7 mouse cellular contexts compared by ENCODE assay signal in the genomic region with DNA sequence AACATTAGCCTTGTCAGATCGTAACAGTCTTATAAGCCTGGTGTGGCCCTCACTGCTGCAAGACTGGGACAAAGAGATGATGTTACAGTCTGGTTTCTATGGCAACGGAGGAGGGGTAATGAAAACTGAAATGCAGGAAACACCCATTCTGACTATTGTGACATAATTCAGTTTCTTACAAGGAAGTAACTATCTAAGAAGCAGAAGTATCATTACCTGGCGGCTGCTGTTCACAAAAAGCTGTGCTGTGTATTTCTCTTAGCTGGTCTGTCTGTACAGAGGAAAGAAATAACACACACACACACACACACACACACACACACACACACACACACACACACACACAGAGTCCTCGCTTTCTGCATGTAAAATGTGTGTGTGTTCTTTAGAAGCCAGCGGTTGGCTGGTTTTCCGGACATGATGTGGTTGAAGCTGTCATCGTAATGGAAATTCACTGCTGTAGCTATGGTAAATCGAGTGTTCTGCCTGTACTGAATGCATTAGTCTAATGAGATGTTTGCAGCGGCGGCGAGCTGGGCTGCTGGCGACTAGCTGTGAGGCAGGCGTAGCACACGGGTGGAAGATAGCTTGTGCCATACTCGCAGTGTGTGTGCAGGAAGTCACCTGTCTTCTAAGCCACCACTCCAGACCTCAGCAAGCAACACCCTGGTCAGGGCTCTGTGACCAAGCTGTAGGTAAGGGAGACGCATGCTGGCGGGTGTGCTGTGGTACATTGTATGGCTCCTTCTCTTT. TPM values are rescaled to one million over a fixed set of nuclear protein-coding genes. Genes with fewer than 3 reads are reported as not detected.
DNase-seq lines count a peak whose midpoint lies in the region; ATAC-seq and TF ChIP-seq lines count a peak whose summit lies in the region.

Scml4 (plus strand) TSS at position 212 of the 753 bp plus-strand sequence.

- no peaks in the 10 kb centered on the region for H3K9me3 ChIP-seq in ES-E14 (ENCODE audit: control insufficient read depth, insufficient read depth, low read depth, low read length)
- H3K9me3 ChIP-seq in kidney, embryonic 16.5 days (ENCODE audit: low read length), result 0 out of 2 replicates have a peak, but pooled peaks cover 5% of the 10 kb centered on the region

- H3K9ac ChIP-seq in ES-E14 (ENCODE audit: insufficient read depth, low read depth, low read length, poor library complexity, severe bottlenecking), result peak within 1 kb of the TSS; percentile 5; the same call in 1 of the 2 replicates
- H3K9ac ChIP-seq in kidney, embryonic 16.5 days (replicated peaks; ENCODE audit: low read length), result no peak within 1 kb of the TSS

- 1% methylated on average over 17 of the region's 17 CpGs for WGBS in bone marrow, adult 2 months
- WGBS in kidney, embryonic 16.5 days, result 45% methylated on average over 17 of the region's 17 CpGs

- peak within 1 kb of the TSS in 1 of 2 experiments; percentile 51; a peak in 2 of 4 replicates for H3K4me3 ChIP-seq in ES-E14 (ENCODE audit: insufficient read depth in 1 of 2, low read depth in 1 of 2, low read length in 2 of 2, poor library complexity in 1 of 2, severe bottlenecking in 1 of 2)
- peak within 1 kb of the TSS; percentile 62 for H3K4me3 ChIP-seq in bone marrow, adult 2 months (replicated peaks; ENCODE audit: control insufficient read depth, low read depth, low read length)
- H3K4me3 ChIP-seq in kidney, embryonic 16.5 days (ENCODE audit: low read length), result peak within 1 kb of the TSS; percentile 21

- in situ Hi-C loops in ES-E14 (cut with MboI; ENCODE audit: low sequenced_read_pairs in 2 of 2, unreplicated experiment in 2 of 2), result no loop called here

- H3K27ac ChIP-seq in ES-E14 (ENCODE audit: insufficient read depth, low read depth, low read length, poor library complexity, severe bottlenecking), result no peak within 1 kb of the TSS
- peak within 1 kb of the TSS; percentile 74 for H3K27ac ChIP-seq in bone marrow, adult 2 months (ENCODE audit: control insufficient read depth, insufficient read depth, low read depth, low read length, poor library complexity)
- H3K27ac ChIP-seq in kidney, embryonic 16.5 days (ENCODE audit: low read length), result peak within 1 kb of the TSS; percentile 14; the same call in 1 of the 2 replicates

- TF ChIP-seq CTCF in bone marrow, adult 2 months (IDR thresholded peaks at IDR 0.05; ENCODE audit: control insufficient read depth, insufficient read depth, low read length), result no peak

- peak; percentile 28 for DNase-seq in ES-E14 (ENCODE audit: low read depth, low spot score)
- peak; percentile 33 to 53 for DNase-seq in frontal cortex, postnatal 36 days (ENCODE audit: low spot score in 2 of 2)
- DNase-seq in lung, postnatal 10 days, result peak; percentile 64
- peak; percentile 58 for DNase-seq in retina, embryonic 14.5 days (ENCODE audit: low spot score)

- peak within 1 kb of the TSS; percentile 44 for H3K4me2 ChIP-seq in kidney, embryonic 16.5 days (replicated peaks; ENCODE audit: low read depth, low read length)

- peak; percentile 60; the same call in 1 of the 2 replicates for ATAC-seq in kidney, embryonic 16.5 days (ENCODE audit: low FRiP score, low TSS enrichment)
- ATAC-seq in cerebellum, adult (ENCODE audit: insufficient number of reproducible peaks, low FRiP score, low TSS enrichment), result no peak

- H3K4me1 ChIP-seq in ES-E14 (ENCODE audit: control insufficient read depth in 2 of 2, insufficient read depth in 2 of 2, low read length in 2 of 2, poor library complexity in 1 of 2), result peaks cover 0 to 4% of the 10 kb centered on the region in 2 experiments; a peak in 2 of 4 replicates
- H3K4me1 ChIP-seq in bone marrow, adult 2 months (ENCODE audit: control insufficient read depth, insufficient read depth, low read length), result peaks cover 5% of the 10 kb centered on the region; the same call in 1 of the 2 replicates
- H3K4me1 ChIP-seq in kidney, embryonic 16.5 days (ENCODE audit: insufficient read depth, low read length), result peaks cover 38% of the 10 kb centered on the region

- peak; percentile 38; the same call in 1 of the 2 replicates for TF ChIP-seq POLR2A in bone marrow, adult 2 months (IDR thresholded peaks at IDR 0.05; ENCODE audit: borderline replicate concordance, control insufficient read depth, low read depth, low read length)

- no peaks in the 10 kb centered on the region for H3K36me3 ChIP-seq in ES-E14 (ENCODE audit: control insufficient read depth, insufficient read depth, low read length, poor library complexity, severe bottlenecking)
- no peaks in the 10 kb centered on the region for H3K36me3 ChIP-seq in kidney, embryonic 16.5 days (ENCODE audit: insufficient read depth, low read length)

- H3K27me3 ChIP-seq in kidney, embryonic 16.5 days (ENCODE audit: insufficient read depth, low read length), result peaks cover 3% of the 10 kb centered on the region; the same call in 1 of the 2 replicates

TF ChIP-seq in ES-E14, 5 proteins besides CTCF, POLR2A, EP300 and RAD21:
- TF ChIP-seq HCFC1 (IDR thresholded peaks at IDR 0.05; ENCODE audit: borderline replicate concordance, insufficient read depth, low read length) (no peak), ZC3H11A (IDR thresholded peaks at IDR 0.05; ENCODE audit: borderline replicate concordance, low read depth, low read length) (no peak), ZNF384 (IDR thresholded peaks at IDR 0.05; ENCODE audit: low read depth, low read length) (no peak)

RNA-seq across cellular contexts. Expression of gene Scml4, which starts in this region (rescaled TPM):
- 0.22 and 0.26 TPM in 2 replicates for total RNA-seq in ES-E14 (2012; rRNA removed)
- 2.4 and 3.7 TPM in 2 replicates for polyA plus RNA-seq in bone marrow, adult 2 months (2011; ENCODE audit: insufficient read depth, insufficient read length, low replicate concordance, missing spikeins)
- polyA plus RNA-seq in kidney, embryonic 16.5 days (2015; fragmentation: Nextera tagmentation; extraction: Ambion mirVana), result 1.7 and 1.8 TPM in 2 replicates

Comparison
In these comparisons a context has a peak if more than half of its experiments do, and no peak if none do; other contexts are left out.
1. Peak in DNase-seq and H3K9ac ChIP-seq in ES-E14; RNA of the gene not detected or under 1 TPM.